Mouse (Mus musculus): ENCODE measurements around the gene Akap6. TPM values are rescaled to one million over a fixed set of nuclear protein-coding genes. Genes with fewer than 3 reads are reported as not detected.

The Akap6 gene
- total and polyA plus RNA-seq, 2 experiments: 0.01 to 0.09 TPM

GRCm38 (mm10) chr12:52828944-52829736 is 130.0 kb downstream of the Akap6 start:
- H3K9ac ChIP-seq (ENCODE audit: low read depth, low read length): no peak overlapping the region
- no peaks in the 10 kb centered on the region for H3K79me2 ChIP-seq (ENCODE audit: control insufficient read depth, insufficient read depth, low read length)
- 67% methylated on average over 14 of the region's 14 CpGs for WGBS
- DNase-seq (ENCODE audit: extremely low read depth, low read depth, low spot score): no peak
- H3K4me1 ChIP-seq (ENCODE audit: control insufficient read depth, insufficient read depth, low read length): no peaks in the 10 kb centered on the region
- no peak overlapping the region for H3K4me3 ChIP-seq (ENCODE audit: insufficient read depth, low read depth, low read length)
- H3K36me3 ChIP-seq (ENCODE audit: control insufficient read depth, insufficient read depth, low read length): no peaks in the 10 kb centered on the region
- no peak for TF ChIP-seq POLR2A (IDR thresholded peaks at IDR 0.05; ENCODE audit: extremely low read depth, insufficient read depth, low read length)
- no peak for TF ChIP-seq CTCF (IDR thresholded peaks at IDR 0.05; ENCODE audit: low read depth, low read length)
- no peaks in the 10 kb centered on the region for H3K27me3 ChIP-seq (ENCODE audit: control insufficient read depth, insufficient read depth, low read length)
- no peak overlapping the region for H3K27ac ChIP-seq (replicated peaks; ENCODE audit: insufficient read depth, low read depth, low read length)

GRCm38 (mm10) chr12:52831782-52832181 is 132.6 kb downstream of the Akap6 start:
- Histone ChIP-seq H3K9ac (ENCODE audit: low read depth, low read length) (no peak overlapping the region), H3K27ac (replicated peaks; ENCODE audit: insufficient read depth, low read depth, low read length) (no peak overlapping the region), H3K4me3 (ENCODE audit: insufficient read depth, low read depth, low read length) (no peak overlapping the region), H3K36me3 (ENCODE audit: control insufficient read depth, insufficient read depth, low read length) (no peaks in the 10 kb centered on the region), H3K4me1 (ENCODE audit: control insufficient read depth, insufficient read depth, low read length) (peaks cover 2% of the 10 kb centered on the region; the same call in 1 of the 2 replicates), H3K79me2 (ENCODE audit: control insufficient read depth, insufficient read depth, low read length) (no peaks in the 10 kb centered on the region), H3K27me3 (ENCODE audit: control insufficient read depth, insufficient read depth, low read length) (no peaks in the 10 kb centered on the region)
- no peak for TF ChIP-seq POLR2A (IDR thresholded peaks at IDR 0.05; ENCODE audit: extremely low read depth, insufficient read depth, low read length)
- TF ChIP-seq CTCF (IDR thresholded peaks at IDR 0.05; ENCODE audit: low read depth, low read length): no peak
- 65% methylated on average over 9 of the region's 9 CpGs for WGBS
- DNase-seq (ENCODE audit: extremely low read depth, low read depth, low spot score): no peak

- TF ChIP-seq POLR2A (IDR thresholded peaks at IDR 0.05; ENCODE audit: extremely low read depth, insufficient read depth, low read length) (no peak), CTCF (IDR thresholded peaks at IDR 0.05; ENCODE audit: low read depth, low read length) (peak; percentile 61)
Observed at GRCm38 (mm10) chr12:52832230-52832629, 133.0 kb downstream of the Akap6 start.

GRCm38 (mm10) chr12:52833141-52833540 is 134.0 kb downstream of the Akap6 start:
- no peaks in the 10 kb centered on the region for H3K36me3 ChIP-seq (ENCODE audit: control insufficient read depth, insufficient read depth, low read length)
- 69% methylated on average over 6 of the region's 6 CpGs for WGBS
- no peaks in the 10 kb centered on the region for H3K27me3 ChIP-seq (ENCODE audit: control insufficient read depth, insufficient read depth, low read length)
- no peak overlapping the region for H3K4me3 ChIP-seq (ENCODE audit: insufficient read depth, low read depth, low read length)
- TF ChIP-seq POLR2A (IDR thresholded peaks at IDR 0.05; ENCODE audit: extremely low read depth, insufficient read depth, low read length) (no peak), CTCF (IDR thresholded peaks at IDR 0.05; ENCODE audit: low read depth, low read length) (no peak)
- H3K4me1 ChIP-seq (ENCODE audit: control insufficient read depth, insufficient read depth, low read length): peaks cover 2% of the 10 kb centered on the region; the same call in 1 of the 2 replicates
- no peaks in the 10 kb centered on the region for H3K79me2 ChIP-seq (ENCODE audit: control insufficient read depth, insufficient read depth, low read length)
- no peak overlapping the region for H3K9ac ChIP-seq (ENCODE audit: low read depth, low read length)
- no peak for DNase-seq (ENCODE audit: extremely low read depth, low read depth, low spot score)
- no peak overlapping the region for H3K27ac ChIP-seq (replicated peaks; ENCODE audit: insufficient read depth, low read depth, low read length)

More at GRCm38 (mm10) chr12:52832230-52832629, 133.0 kb downstream of the Akap6 start:
- Histone ChIP-seq H3K9ac (ENCODE audit: low read depth, low read length) (no peak overlapping the region), H3K79me2 (ENCODE audit: control insufficient read depth, insufficient read depth, low read length) (no peaks in the 10 kb centered on the region), H3K27ac (replicated peaks; ENCODE audit: insufficient read depth, low read depth, low read length) (no peak overlapping the region), H3K4me3 (ENCODE audit: insufficient read depth, low read depth, low read length) (no peak overlapping the region), H3K36me3 (ENCODE audit: control insufficient read depth, insufficient read depth, low read length) (no peaks in the 10 kb centered on the region), H3K27me3 (ENCODE audit: control insufficient read depth, insufficient read depth, low read length) (no peaks in the 10 kb centered on the region), H3K4me1 (ENCODE audit: control insufficient read depth, insufficient read depth, low read length) (peaks cover 2% of the 10 kb centered on the region; the same call in 1 of the 2 replicates)
- peak; percentile 42 for DNase-seq (ENCODE audit: extremely low read depth, low read depth, low spot score)
- 5% methylated on average over 4 of the region's 4 CpGs for WGBS

- Histone ChIP-seq H3K9ac (ENCODE audit: low read depth, low read length) (no peak overlapping the region), H3K27ac (replicated peaks; ENCODE audit: insufficient read depth, low read depth, low read length) (no peak overlapping the region), H3K27me3 (ENCODE audit: control insufficient read depth, insufficient read depth, low read length) (no peaks in the 10 kb centered on the region), H3K4me1 (ENCODE audit: control insufficient read depth, insufficient read depth, low read length) (peaks cover 2% of the 10 kb centered on the region; the same call in 1 of the 2 replicates), H3K36me3 (ENCODE audit: control insufficient read depth, insufficient read depth, low read length) (no peaks in the 10 kb centered on the region), H3K79me2 (ENCODE audit: control insufficient read depth, insufficient read depth, low read length) (no peaks in the 10 kb centered on the region), H3K4me3 (ENCODE audit: insufficient read depth, low read depth, low read length) (no peak overlapping the region)
- DNase-seq (ENCODE audit: extremely low read depth, low read depth, low spot score): no peak
- 75% methylated on average over 10 of the region's 10 CpGs for WGBS
- TF ChIP-seq POLR2A (IDR thresholded peaks at IDR 0.05; ENCODE audit: extremely low read depth, insufficient read depth, low read length): no peak
- no peak for TF ChIP-seq CTCF (IDR thresholded peaks at IDR 0.05; ENCODE audit: low read depth, low read length)
Observed at GRCm38 (mm10) chr12:52834074-52834473, 134.9 kb downstream of the Akap6 start.

GRCm38 (mm10) chr12:52834781-52835279 is 135.6 kb downstream of the Akap6 start:
- peak overlapping the region; percentile 12; the same call in 1 of the 2 replicates for H3K27ac ChIP-seq (replicated peaks; ENCODE audit: insufficient read depth, low read depth, low read length)
- H3K36me3 ChIP-seq (ENCODE audit: control insufficient read depth, insufficient read depth, low read length): no peaks in the 10 kb centered on the region
- DNase-seq (ENCODE audit: extremely low read depth, low read depth, low spot score): no peak
- TF ChIP-seq POLR2A (IDR thresholded peaks at IDR 0.05; ENCODE audit: extremely low read depth, insufficient read depth, low read length) (no peak), CTCF (IDR thresholded peaks at IDR 0.05; ENCODE audit: low read depth, low read length) (no peak)
- H3K4me1 ChIP-seq (ENCODE audit: control insufficient read depth, insufficient read depth, low read length): peaks cover 2% of the 10 kb centered on the region; the same call in 1 of the 2 replicates
- no peak overlapping the region for H3K4me3 ChIP-seq (ENCODE audit: insufficient read depth, low read depth, low read length)
- no peak overlapping the region for H3K9ac ChIP-seq (ENCODE audit: low read depth, low read length)
- H3K79me2 ChIP-seq (ENCODE audit: control insufficient read depth, insufficient read depth, low read length): no peaks in the 10 kb centered on the region
- H3K27me3 ChIP-seq (ENCODE audit: control insufficient read depth, insufficient read depth, low read length): no peaks in the 10 kb centered on the region
- WGBS: 88% methylated on average over 6 of the region's 6 CpGs

All from liver, adult 2 months (tissue).